In the genomic region with DNA sequence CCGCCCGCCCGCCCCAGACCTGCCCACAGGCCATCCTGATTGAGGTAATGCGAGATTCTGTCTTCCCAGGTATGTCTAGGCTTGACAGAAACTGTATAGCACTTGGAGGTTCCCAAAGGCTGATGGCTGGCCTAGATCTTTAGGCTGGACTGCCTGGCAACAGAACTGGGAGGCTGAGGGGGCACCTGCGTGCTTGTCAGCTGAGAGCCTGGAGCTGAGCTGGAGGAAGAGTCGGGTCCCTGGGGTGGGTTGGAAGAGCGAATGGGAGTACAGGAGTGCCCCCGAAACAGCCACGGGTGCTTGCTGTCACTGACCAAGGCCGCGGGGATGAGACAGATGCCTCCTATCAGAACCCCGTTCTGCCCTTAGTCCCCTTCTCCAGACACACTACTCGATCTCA, we compare ENCODE assay signal across 14 mouse cellular contexts. TPM values are rescaled to one million over a fixed set of nuclear protein-coding genes. Genes with fewer than 3 reads are reported as not detected.
DNase-seq lines count a peak whose midpoint lies in the region; ATAC-seq lines count a peak whose summit lies in the region.
"Had no signal": no experiment of that assay in that cellular context is flagged by ENCODE, and none has a peak within 500 bp of the region (broad histone marks: within the 10 kb centered on the region; RNA-seq: fewer than 3 reads in every experiment).

No protein-coding gene starts in this region.

- no peak overlapping the region for H3K9ac ChIP-seq in heart, embryonic 13.5 days
- no peak overlapping the region for H3K9ac ChIP-seq in heart, embryonic 11.5 days (ENCODE audit: low read depth, low read length)
- H3K9ac ChIP-seq in neural tube, embryonic 13.5 days, result no peak overlapping the region
- no peak overlapping the region for H3K9ac ChIP-seq in midbrain, embryonic 16.5 days (ENCODE audit: low read depth, low read length)
- H3K9ac ChIP-seq: limb, embryonic 15.5 days; liver, postnatal 0 days had no signal

- ATAC-seq in heart, embryonic 13.5 days (ENCODE audit: extremely low read depth, insufficient number of reproducible peaks, low FRiP score, low TSS enrichment), result no peak
- no peak for ATAC-seq in heart, embryonic 11.5 days (replicated peaks; ENCODE audit: insufficient number of reproducible peaks, low FRiP score, low TSS enrichment)
- ATAC-seq in neural tube, embryonic 13.5 days (ENCODE audit: low read depth), result peak; percentile 4; the same call in 1 of the 2 replicates
- ATAC-seq in midbrain, embryonic 16.5 days, result peak; percentile 5; the same call in 1 of the 2 replicates

- 79% methylated on average over 13 of the region's 13 CpGs for WGBS in heart, embryonic 13.5 days
- 81% methylated on average over 13 of the region's 13 CpGs for WGBS in heart, embryonic 11.5 days (ENCODE audit: insufficient replicate concordance)
- WGBS in neural tube, embryonic 13.5 days, result 88% methylated on average over 13 of the region's 13 CpGs
- 88% methylated on average over 13 of the region's 13 CpGs for WGBS in midbrain, embryonic 16.5 days

- no peaks in the 10 kb centered on the region for H3K36me3 ChIP-seq in heart, embryonic 13.5 days
- H3K36me3 ChIP-seq in heart, embryonic 11.5 days (ENCODE audit: control insufficient read depth, insufficient read depth, low read length), result no peaks in the 10 kb centered on the region
- no peaks in the 10 kb centered on the region for H3K36me3 ChIP-seq in neural tube, embryonic 13.5 days
- no peaks in the 10 kb centered on the region for H3K36me3 ChIP-seq in midbrain, embryonic 16.5 days (ENCODE audit: control insufficient read depth, insufficient read depth, low read length)
- H3K36me3 ChIP-seq: hindbrain, embryonic 10.5 days; limb, embryonic 15.5 days had no signal

- no peaks in the 10 kb centered on the region for H3K9me3 ChIP-seq in heart, embryonic 13.5 days
- H3K9me3 ChIP-seq in heart, embryonic 11.5 days (replicated peaks; ENCODE audit: control insufficient read depth, low read length), result no peaks in the 10 kb centered on the region
- H3K9me3 ChIP-seq in neural tube, embryonic 13.5 days, result no peaks in the 10 kb centered on the region
- H3K9me3 ChIP-seq in midbrain, embryonic 16.5 days (replicated peaks; ENCODE audit: control insufficient read depth, low read length, poor library complexity, severe bottlenecking), result no peaks in the 10 kb centered on the region
- H3K9me3 ChIP-seq: hindbrain, embryonic 10.5 days; limb, embryonic 15.5 days had no signal

- no peaks in the 10 kb centered on the region for H3K27me3 ChIP-seq in heart, embryonic 13.5 days (replicated peaks)
- H3K27me3 ChIP-seq in heart, embryonic 11.5 days (ENCODE audit: control insufficient read depth, insufficient read depth, low read length), result no peaks in the 10 kb centered on the region
- H3K27me3 ChIP-seq in neural tube, embryonic 13.5 days, result no peaks in the 10 kb centered on the region
- no peaks in the 10 kb centered on the region for H3K27me3 ChIP-seq in midbrain, embryonic 16.5 days (ENCODE audit: control insufficient read depth, insufficient read depth, low read depth, low read length)
- H3K27me3 ChIP-seq: limb, embryonic 15.5 days had no signal

- H3K27ac ChIP-seq in heart, embryonic 13.5 days (replicated peaks), result 0 out of 2 replicates have a peak overlapping the region, but pooled peaks have one; percentile 36
- no peak overlapping the region for H3K27ac ChIP-seq in heart, embryonic 11.5 days (ENCODE audit: low read depth, low read length)
- H3K27ac ChIP-seq in neural tube, embryonic 13.5 days (replicated peaks), result no peak overlapping the region
- H3K27ac ChIP-seq in midbrain, embryonic 16.5 days (ENCODE audit: low read length), result no peak overlapping the region
- H3K27ac ChIP-seq: hindbrain, postnatal 0 days; limb, embryonic 15.5 days had no signal

- peaks cover 25% of the 10 kb centered on the region for H3K4me1 ChIP-seq in heart, embryonic 13.5 days
- H3K4me1 ChIP-seq in heart, embryonic 11.5 days (ENCODE audit: control insufficient read depth, insufficient read depth, low read length), result peaks cover 6% of the 10 kb centered on the region
- H3K4me1 ChIP-seq in neural tube, embryonic 13.5 days (replicated peaks), result peaks cover 7% of the 10 kb centered on the region; the same call in 1 of the 2 replicates
- no peaks in the 10 kb centered on the region for H3K4me1 ChIP-seq in midbrain, embryonic 16.5 days (ENCODE audit: control insufficient read depth, insufficient read depth, low read length)

- DNase-seq in cerebellum, adult 11-12 months, result peak; percentile 28
- DNase-seq in cerebellum, adult 9-11 months, result no peak
- no peak for DNase-seq in neural tube, embryonic 10.5 days (ENCODE audit: extremely low spot score, low spot score)
- no peak for DNase-seq in lung, postnatal 36 days

- H3K4me3 ChIP-seq in heart, embryonic 13.5 days, result no peak overlapping the region
- H3K4me3 ChIP-seq in heart, embryonic 11.5 days (ENCODE audit: low read depth, low read length), result no peak overlapping the region
- H3K4me3 ChIP-seq in neural tube, embryonic 13.5 days, result no peak overlapping the region
- H3K4me3 ChIP-seq in midbrain, embryonic 16.5 days (ENCODE audit: low read depth, low read length), result no peak overlapping the region

- no peak overlapping the region for H3K4me2 ChIP-seq in heart, embryonic 13.5 days
- no peak overlapping the region for H3K4me2 ChIP-seq in heart, embryonic 11.5 days
- H3K4me2 ChIP-seq in neural tube, embryonic 13.5 days, result no peak overlapping the region
- H3K4me2 ChIP-seq in midbrain, embryonic 16.5 days (ENCODE audit: low read length), result no peak overlapping the region

RNA-seq across cellular contexts. Expression of a gene that starts 34.1 kb away (rescaled TPM):
- polyA plus RNA-seq in heart, embryonic 13.5 days (2015; fragmentation: Nextera tagmentation; extraction: Ambion mirVana), result 9.8 and 11.7 TPM in 2 replicates
- 13.0 and 14.2 TPM in 2 replicates for polyA plus RNA-seq in heart, embryonic 11.5 days (2014; fragmentation: Nextera tagmentation; extraction: Ambion mirVana)
- polyA plus RNA-seq in neural tube, embryonic 13.5 days (2015; fragmentation: Nextera tagmentation; extraction: Ambion mirVana), result 13.5 and 14.2 TPM in 2 replicates
- polyA plus RNA-seq in midbrain, embryonic 16.5 days (2015; fragmentation: Nextera tagmentation; extraction: Ambion mirVana), result 10.3 and 11.6 TPM in 2 replicates

RNA-seq across cellular contexts. Expression of a gene that starts 56.6 kb away (rescaled TPM):
- polyA plus RNA-seq in heart, embryonic 13.5 days (2015; fragmentation: Nextera tagmentation; extraction: Ambion mirVana), result 0.41 and 1.3 TPM in 2 replicates
- 0.54 and 1.2 TPM in 2 replicates for polyA plus RNA-seq in heart, embryonic 11.5 days (2014; fragmentation: Nextera tagmentation; extraction: Ambion mirVana)
- 2.6 TPM in 2 replicates for polyA plus RNA-seq in neural tube, embryonic 13.5 days (2015; fragmentation: Nextera tagmentation; extraction: Ambion mirVana)
- polyA plus RNA-seq in midbrain, embryonic 16.5 days (2015; fragmentation: Nextera tagmentation; extraction: Ambion mirVana), result 2.9 and 3.3 TPM in 2 replicates
- polyA plus RNA-seq: erythroblast, embryonic 14.5 days; spleen, adult 2 months had no signal

Comparison
In these comparisons a context has a peak if more than half of its experiments do, and no peak if none do; other contexts are left out.
1. ATAC-seq: peak in neural tube, embryonic 13.5 days (single experiment) and midbrain, embryonic 16.5 days (single experiment); none in heart, embryonic 13.5 days (single experiment) and heart, embryonic 11.5 days (single experiment).